Mouse (Mus musculus) kidney, postnatal 14 days (tissue): ENCODE measurements around the gene Golga4.
"Not testable (repeated sequence)": the region's sequence is repeated elsewhere in the genome, so short reads cannot be mapped to it uniquely, and the experiment has no call there.

Experiments
- DNase-seq: peaks from one replicate; pipeline ENCODE4 v3.0.0; 2022; ENCODE audit warnings: mixed read lengths

Gene Golga4

GRCm38 (mm10) chr9:118592585-118593249 lies 86.7 kb downstream of the Golga4 start:
- peak; percentile 78 for DNase-seq

- DNase-seq, result no peak
Measured at GRCm38 (mm10) chr9:118593443-118593842, 87.4 kb downstream of the Golga4 start.

- DNase-seq, result no peak
Measured at GRCm38 (mm10) chr9:118596767-118597166, 90.7 kb downstream of the Golga4 start.

- not testable (repeated sequence) for DNase-seq
Measured at GRCm38 (mm10) chr9:118600393-118600792, 94.3 kb downstream of the Golga4 start.

- no peak for DNase-seq
Measured at GRCm38 (mm10) chr9:118602576-118602975, 96.5 kb downstream of the Golga4 start.

GRCm38 (mm10) chr9:118606148-118606816 lies 100.2 kb downstream of the Golga4 start, which contains the start of gene Itga9:
Gene Itga9 (plus strand): TSS chr9:118606690.
- peak; percentile 91 for DNase-seq

GRCm38 (mm10) chr9:118606817-118607371 lies 100.8 kb downstream of the Golga4 start:
- DNase-seq, result peak; percentile 46

GRCm38 (mm10) chr9:118607701-118608401 lies 101.8 kb downstream of the Golga4 start:
- no peak for DNase-seq

- no peak for DNase-seq
Measured at GRCm38 (mm10) chr9:118608556-118608955, 102.5 kb downstream of the Golga4 start.

GRCm38 (mm10) chr9:118610060-118610459 lies 104.0 kb downstream of the Golga4 start:
- peak; percentile 54 for DNase-seq

- peak; percentile 69 for DNase-seq
Measured at GRCm38 (mm10) chr9:118611111-118611541, 105.1 kb downstream of the Golga4 start.

GRCm38 (mm10) chr9:118611958-118612581 lies 106.0 kb downstream of the Golga4 start:
- peak; percentile 32 for DNase-seq

GRCm38 (mm10) chr9:118617237-118617636 lies 111.2 kb downstream of the Golga4 start:
- no peak for DNase-seq

- peak; percentile 44 for DNase-seq
Measured at GRCm38 (mm10) chr9:118618732-118619250, 112.7 kb downstream of the Golga4 start.

GRCm38 (mm10) chr9:118620807-118621206 lies 114.7 kb downstream of the Golga4 start:
- DNase-seq, result no peak

GRCm38 (mm10) chr9:118621691-118622090 lies 115.6 kb downstream of the Golga4 start:
- no peak for DNase-seq

GRCm38 (mm10) chr9:118622376-118623166 lies 116.5 kb downstream of the Golga4 start:
- DNase-seq, result peak; percentile 86

GRCm38 (mm10) chr9:118623483-118623882 lies 117.4 kb downstream of the Golga4 start:
- DNase-seq, result no peak

- DNase-seq, result no peak
Measured at GRCm38 (mm10) chr9:118624146-118624545, 118.1 kb downstream of the Golga4 start.

GRCm38 (mm10) chr9:118629763-118630379 lies 123.8 kb downstream of the Golga4 start:
- peak; percentile 87 for DNase-seq
